Mouse (Mus musculus): ENCODE data around the gene Rpl31.

DNA sequence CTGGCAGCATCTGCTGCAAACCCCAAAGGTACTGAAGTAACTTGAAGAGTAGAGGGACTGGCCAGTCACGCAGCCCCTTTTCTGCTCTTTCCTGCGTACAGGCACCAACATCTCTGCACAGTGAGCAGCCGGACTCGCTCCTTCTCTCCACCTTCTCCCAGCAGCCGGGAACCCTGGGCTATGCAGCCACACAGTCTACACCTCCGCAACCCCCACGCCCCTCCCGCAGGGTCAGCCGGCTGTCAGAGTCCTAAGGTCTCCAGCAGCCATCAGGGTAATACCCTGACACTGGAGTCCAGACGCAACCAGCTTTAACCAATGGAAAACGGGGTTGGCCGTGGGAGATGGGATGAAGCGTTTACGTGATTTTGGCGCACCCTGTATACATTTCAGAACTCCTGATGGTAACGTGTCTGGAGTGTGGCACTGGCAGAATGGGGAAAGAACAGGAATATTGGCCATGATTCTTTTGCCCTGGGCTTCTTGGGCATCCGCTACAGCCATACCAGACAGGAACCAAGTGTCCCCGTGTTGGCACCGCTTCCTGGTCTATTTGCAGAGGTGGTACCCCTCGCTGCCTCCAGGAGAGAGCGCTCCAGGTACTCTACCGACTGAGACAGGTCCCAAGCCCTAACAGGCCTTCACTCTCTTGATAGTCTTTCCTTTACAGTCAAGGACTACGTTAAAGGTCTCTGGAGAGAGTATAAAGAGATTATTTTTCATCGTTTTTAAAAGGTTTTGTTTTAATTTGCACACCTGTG lies 5.7 kb upstream of the Rpl31 start:
- no peak for TF ChIP-seq CTCF (IDR thresholded peaks at IDR 0.05; ENCODE audit: control insufficient read depth, insufficient read depth, insufficient read length)
- no peak for TF ChIP-seq MAX (IDR thresholded peaks at IDR 0.05)
